Mouse (Mus musculus): ENCODE measurements around the gene Klhl1. TPM values are rescaled to one million over a fixed set of nuclear protein-coding genes. Genes with fewer than 3 reads are reported as not detected.

Klhl1 gene
- 7.7 and 9.2 TPM in 2 replicates for polyA plus RNA-seq (2015; fragmentation: Nextera tagmentation; extraction: Ambion mirVana)

- Histone ChIP-seq H3K4me1 (peaks cover 12% of the 10 kb centered on the region), H3K9ac (replicated peaks) (peak within 1 kb of the TSS; percentile 66), H3K4me3 (replicated peaks) (peak within 1 kb of the TSS; percentile 63), H3K27me3 (replicated peaks) (no peaks in the 10 kb centered on the region), H3K9me3 (replicated peaks) (no peaks in the 10 kb centered on the region), H3K27ac (replicated peaks) (peak within 1 kb of the TSS; percentile 83), H3K36me3 (no peaks in the 10 kb centered on the region), H3K4me2 (peak within 1 kb of the TSS; percentile 72)
- ATAC-seq (ENCODE audit: low FRiP score) = peak; percentile 92
- 19% methylated on average over 13 of the region's 13 CpGs for WGBS
Observed at GRCm38 (mm10) chr14:96518954-96519682, at the start of gene Klhl1. Klhl1 (minus strand) TSS chr14:96519102.

GRCm38 (mm10) chr14:96553668-96554067 lies 34.8 kb upstream of the Klhl1 start:
- no peak overlapping the region for H3K4me3 ChIP-seq (replicated peaks)
- no peak overlapping the region for H3K27ac ChIP-seq (replicated peaks)
- H3K27me3 ChIP-seq (replicated peaks) = no peaks in the 10 kb centered on the region
- no peak overlapping the region for H3K9ac ChIP-seq (replicated peaks)
- H3K4me2 ChIP-seq = no peak overlapping the region
- no peaks in the 10 kb centered on the region for H3K9me3 ChIP-seq (replicated peaks)
- ATAC-seq (ENCODE audit: low FRiP score) = no peak
- no peaks in the 10 kb centered on the region for H3K4me1 ChIP-seq
- 88% methylated on average over 2 of the region's 2 CpGs for WGBS
- H3K36me3 ChIP-seq = no peaks in the 10 kb centered on the region

GRCm38 (mm10) chr14:96518151-96518953 lies 550 bp downstream of the Klhl1 start:
- Histone ChIP-seq H3K4me3 (replicated peaks) (peak overlapping the region; percentile 63), H3K36me3 (no peaks in the 10 kb centered on the region), H3K4me1 (peaks cover 12% of the 10 kb centered on the region), H3K27me3 (replicated peaks) (no peaks in the 10 kb centered on the region), H3K4me2 (peak overlapping the region; percentile 72), H3K9ac (replicated peaks) (peak overlapping the region; percentile 66), H3K9me3 (replicated peaks) (no peaks in the 10 kb centered on the region), H3K27ac (replicated peaks) (peak overlapping the region; percentile 83)
- under 1% methylated on average over 35 of the region's 35 CpGs for WGBS
- peak; percentile 93 for ATAC-seq (ENCODE audit: low FRiP score)

- no peaks in the 10 kb centered on the region for H3K9me3 ChIP-seq (replicated peaks)
- peak overlapping the region; percentile 83; the same call in 1 of the 2 replicates for H3K27ac ChIP-seq (replicated peaks)
- peak; percentile 42 for ATAC-seq (ENCODE audit: low FRiP score)
- H3K4me1 ChIP-seq = peaks cover 12% of the 10 kb centered on the region
- 8% methylated on average over 9 of the region's 9 CpGs for WGBS
- H3K4me3 ChIP-seq (replicated peaks) = peak overlapping the region; percentile 63
- no peaks in the 10 kb centered on the region for H3K36me3 ChIP-seq
- peak overlapping the region; percentile 66 for H3K9ac ChIP-seq (replicated peaks)
- peak overlapping the region; percentile 72 for H3K4me2 ChIP-seq
- no peaks in the 10 kb centered on the region for H3K27me3 ChIP-seq (replicated peaks)
Observed at GRCm38 (mm10) chr14:96517727-96518126, 1.2 kb downstream of the Klhl1 start.

GRCm38 (mm10) chr14:96499936-96500335 lies 19.0 kb downstream of the Klhl1 start:
- Histone ChIP-seq H3K4me2 (no peak overlapping the region), H3K27me3 (replicated peaks) (no peaks in the 10 kb centered on the region), H3K4me1 (no peaks in the 10 kb centered on the region), H3K9me3 (replicated peaks) (no peaks in the 10 kb centered on the region), H3K4me3 (replicated peaks) (no peak overlapping the region), H3K36me3 (no peaks in the 10 kb centered on the region), H3K9ac (replicated peaks) (no peak overlapping the region), H3K27ac (replicated peaks) (no peak overlapping the region)
- ATAC-seq (ENCODE audit: low FRiP score) = no peak
- 92% methylated on average over 2 of the region's 2 CpGs for WGBS

- Histone ChIP-seq H3K9ac (replicated peaks) (no peak overlapping the region), H3K4me3 (replicated peaks) (no peak overlapping the region), H3K9me3 (replicated peaks) (no peaks in the 10 kb centered on the region), H3K4me1 (no peaks in the 10 kb centered on the region), H3K27me3 (replicated peaks) (no peaks in the 10 kb centered on the region), H3K36me3 (no peaks in the 10 kb centered on the region), H3K27ac (replicated peaks) (no peak overlapping the region), H3K4me2 (no peak overlapping the region)
- no peak for ATAC-seq (ENCODE audit: low FRiP score)
- 89% methylated on average over 2 of the region's 2 CpGs for WGBS
Observed at GRCm38 (mm10) chr14:96471812-96472211, 47.1 kb downstream of the Klhl1 start.

- ATAC-seq (ENCODE audit: low FRiP score) = no peak
- no peak overlapping the region for H3K4me3 ChIP-seq (replicated peaks)
- no peaks in the 10 kb centered on the region for H3K9me3 ChIP-seq (replicated peaks)
- H3K9ac ChIP-seq (replicated peaks) = no peak overlapping the region
- H3K27ac ChIP-seq (replicated peaks) = no peak overlapping the region
- no peaks in the 10 kb centered on the region for H3K4me1 ChIP-seq
- H3K4me2 ChIP-seq = no peak overlapping the region
- H3K27me3 ChIP-seq (replicated peaks) = no peaks in the 10 kb centered on the region
- H3K36me3 ChIP-seq = no peaks in the 10 kb centered on the region
Observed at GRCm38 (mm10) chr14:96471336-96471735, 47.6 kb downstream of the Klhl1 start.

- Histone ChIP-seq H3K4me2 (no peak overlapping the region), H3K4me1 (no peaks in the 10 kb centered on the region), H3K9me3 (replicated peaks) (no peaks in the 10 kb centered on the region), H3K27ac (replicated peaks) (no peak overlapping the region), H3K4me3 (replicated peaks) (no peak overlapping the region), H3K36me3 (no peaks in the 10 kb centered on the region), H3K9ac (replicated peaks) (no peak overlapping the region), H3K27me3 (replicated peaks) (no peaks in the 10 kb centered on the region)
- WGBS = 64% methylated on average over 2 of the region's 2 CpGs
- no peak for ATAC-seq (ENCODE audit: low FRiP score)
Observed at GRCm38 (mm10) chr14:96461756-96462155, 57.1 kb downstream of the Klhl1 start.

GRCm38 (mm10) chr14:96392032-96392737 lies 126.7 kb downstream of the Klhl1 start:
- no peak for ATAC-seq (ENCODE audit: low FRiP score)
- H3K27me3 ChIP-seq (replicated peaks) = no peaks in the 10 kb centered on the region

GRCm38 (mm10) chr14:96362727-96363126 lies 156.2 kb downstream of the Klhl1 start:
- H3K9me3 ChIP-seq (replicated peaks) = no peaks in the 10 kb centered on the region
- WGBS = 90% methylated on average over 3 of the region's 3 CpGs
- ATAC-seq (ENCODE audit: low FRiP score) = no peak

More at GRCm38 (mm10) chr14:96392032-96392737, 126.7 kb downstream of the Klhl1 start:
- no peaks in the 10 kb centered on the region for H3K4me1 ChIP-seq
- no peak overlapping the region for H3K27ac ChIP-seq (replicated peaks)
- H3K4me3 ChIP-seq (replicated peaks) = no peak overlapping the region
- no peak overlapping the region for H3K9ac ChIP-seq (replicated peaks)
- no peak overlapping the region for H3K4me2 ChIP-seq
- no peaks in the 10 kb centered on the region for H3K9me3 ChIP-seq (replicated peaks)
- H3K36me3 ChIP-seq = no peaks in the 10 kb centered on the region

GRCm38 (mm10) chr14:96348220-96348619 lies 170.7 kb downstream of the Klhl1 start:
- Histone ChIP-seq H3K36me3 (no peaks in the 10 kb centered on the region), H3K27ac (replicated peaks) (no peak overlapping the region), H3K9me3 (replicated peaks) (no peaks in the 10 kb centered on the region), H3K4me3 (replicated peaks) (no peak overlapping the region), H3K9ac (replicated peaks) (no peak overlapping the region), H3K4me2 (no peak overlapping the region), H3K4me1 (no peaks in the 10 kb centered on the region), H3K27me3 (replicated peaks) (no peaks in the 10 kb centered on the region)
- no peak for ATAC-seq (ENCODE audit: low FRiP score)
- 90% methylated on average over 1 of the region's 1 CpGs for WGBS

More at GRCm38 (mm10) chr14:96362727-96363126, 156.2 kb downstream of the Klhl1 start:
- no peaks in the 10 kb centered on the region for H3K36me3 ChIP-seq
- no peak overlapping the region for H3K4me3 ChIP-seq (replicated peaks)
- no peak overlapping the region for H3K9ac ChIP-seq (replicated peaks)
- H3K4me2 ChIP-seq = no peak overlapping the region
- H3K27ac ChIP-seq (replicated peaks) = no peak overlapping the region
- H3K27me3 ChIP-seq (replicated peaks) = no peaks in the 10 kb centered on the region
- no peaks in the 10 kb centered on the region for H3K4me1 ChIP-seq

Measured in neural tube, embryonic 15.5 days (tissue).